Mouse (Mus musculus) testis, postnatal 10 days (tissue): ENCODE data around the gene Rrn3.
"Not testable (repeated sequence)": the region's sequence is repeated elsewhere in the genome, so short reads cannot be mapped to it uniquely, and the experiment has no call there.

Source experiments
- DNase-seq: peaks from one replicate; pipeline ENCODE4 v3.0.0; 2021; ENCODE audit warnings: low spot score

Rrn3 gene

GRCm38 (mm10) chr16:13780353-13781036 is at the start of gene Rrn3:
Gene Rrn3 (plus strand): TSS chr16:13780708.
- DNase-seq, result peak; percentile 89

- no peak for DNase-seq
These were observed 47.7 kb upstream of the Rrn3 start for GRCm38 (mm10) chr16:13732786-13733185.

GRCm38 (mm10) chr16:13733518-13734137 is 46.9 kb upstream of the Rrn3 start:
- peak; percentile 91 for DNase-seq

- DNase-seq, result no peak
These were observed 44.5 kb upstream of the Rrn3 start for GRCm38 (mm10) chr16:13735977-13736376.

GRCm38 (mm10) chr16:13739044-13739443 is 41.5 kb upstream of the Rrn3 start:
- not testable (repeated sequence) for DNase-seq

GRCm38 (mm10) chr16:13740844-13741243 is 39.7 kb upstream of the Rrn3 start:
- DNase-seq, result no peak

GRCm38 (mm10) chr16:13747708-13748107 is 32.8 kb upstream of the Rrn3 start:
- DNase-seq, result no peak

- DNase-seq, result no peak
These were observed 32.4 kb upstream of the Rrn3 start for GRCm38 (mm10) chr16:13748124-13748523.

GRCm38 (mm10) chr16:13748813-13749212 is 31.7 kb upstream of the Rrn3 start:
- not testable (repeated sequence) for DNase-seq

GRCm38 (mm10) chr16:13749306-13749705 is 31.2 kb upstream of the Rrn3 start:
- no peak for DNase-seq

- DNase-seq, result no peak
These were observed 30.5 kb upstream of the Rrn3 start for GRCm38 (mm10) chr16:13749981-13750380.

- no peak for DNase-seq
These were observed 29.9 kb upstream of the Rrn3 start for GRCm38 (mm10) chr16:13750626-13751025.

GRCm38 (mm10) chr16:13753986-13754385 is 26.5 kb upstream of the Rrn3 start:
- no peak for DNase-seq

- peak; percentile 97 for DNase-seq
These were observed 25.9 kb upstream of the Rrn3 start for GRCm38 (mm10) chr16:13754400-13755190.

- DNase-seq, result no peak
These were observed 22.7 kb upstream of the Rrn3 start for GRCm38 (mm10) chr16:13757823-13758222.

- DNase-seq, result not testable (repeated sequence)
These were observed 17.7 kb upstream of the Rrn3 start for GRCm38 (mm10) chr16:13762807-13763206.

- DNase-seq, result no peak
These were observed 16.0 kb upstream of the Rrn3 start for GRCm38 (mm10) chr16:13764519-13764918.

- DNase-seq, result no peak
These were observed 14.1 kb upstream of the Rrn3 start for GRCm38 (mm10) chr16:13766367-13766766.

GRCm38 (mm10) chr16:13771603-13772002 is 8.9 kb upstream of the Rrn3 start:
- DNase-seq, result not testable (repeated sequence)

GRCm38 (mm10) chr16:13772051-13772450 is 8.5 kb upstream of the Rrn3 start:
- DNase-seq, result not testable (repeated sequence)

GRCm38 (mm10) chr16:13774011-13774410 is 6.5 kb upstream of the Rrn3 start:
- DNase-seq, result not testable (repeated sequence)

- not testable (repeated sequence) for DNase-seq
These were observed 5.9 kb upstream of the Rrn3 start for GRCm38 (mm10) chr16:13774651-13775050.

- no peak for DNase-seq
These were observed 708 bp downstream of the Rrn3 start for GRCm38 (mm10) chr16:13781216-13781615.
